Mouse (Mus musculus): ENCODE measurements around the gene Mvp. TPM values are rescaled to one million over a fixed set of nuclear protein-coding genes. Genes with fewer than 3 reads are reported as not detected.

Mvp gene
- polyA plus RNA-seq, 1 experiment from 2014 or later = 3.1 TPM

DNA sequence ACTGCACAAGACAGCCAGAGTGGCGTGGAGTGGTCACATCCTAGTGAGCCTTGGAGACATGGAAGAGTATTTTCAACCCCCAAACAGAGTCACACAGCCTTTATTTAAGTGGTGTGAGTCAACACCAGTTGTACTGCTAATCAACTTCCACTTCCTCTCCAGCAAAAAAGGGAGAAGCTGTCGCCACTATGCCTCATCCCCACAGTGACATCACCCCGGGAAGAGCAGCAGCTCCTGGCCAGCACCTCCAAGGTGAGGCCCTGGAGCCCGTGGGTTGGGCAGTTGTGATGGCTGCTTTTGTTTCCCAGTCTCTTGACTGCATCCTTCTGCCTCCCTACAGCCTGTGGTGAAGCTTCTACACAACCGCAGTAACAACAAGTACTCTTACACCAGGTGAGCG, 73.2 kb downstream of the Mvp start:
- DNase-seq (no peak), ATAC-seq (ENCODE audit: low FRiP score, low TSS enrichment) (no peak)
- Histone ChIP-seq H3K4me3 (replicated peaks; ENCODE audit: low read depth, low read length) (no peak overlapping the region), H3K9ac (replicated peaks; ENCODE audit: low read length) (no peak overlapping the region), H3K9me3 (ENCODE audit: control insufficient read depth, low read length) (no peaks in the 10 kb centered on the region), H3K27me3 (ENCODE audit: control insufficient read depth, insufficient read depth, low read length) (no peaks in the 10 kb centered on the region), H3K4me2 (ENCODE audit: low read length) (no peak overlapping the region), H3K4me1 (ENCODE audit: control insufficient read depth, insufficient read depth, low read length) (no peaks in the 10 kb centered on the region), H3K36me3 (ENCODE audit: control insufficient read depth, insufficient read depth, low read length) (peaks cover 45% of the 10 kb centered on the region), H3K27ac (replicated peaks; ENCODE audit: low read depth, low read length) (no peak overlapping the region)
- WGBS = 61% methylated on average over 6 of the region's 6 CpGs

Small RNA genes lying within 50 kb of the gene (microRNA-seq; reads per million reads assigned to microRNA genes)
- gene Gm44343 = not detected

Other genes starting within 250 kb of the Mvp start
- gene Gdpd3, start 248.3 kb downstream of the Mvp start, polyA plus RNA-seq (2014; fragmentation: Nextera tagmentation; extraction: Ambion mirVana) = 2.0 and 3.4 TPM in 2 replicates
- gene Ypel3, start 237.7 kb downstream of the Mvp start, polyA plus RNA-seq (2014; fragmentation: Nextera tagmentation; extraction: Ambion mirVana) = 218 and 255 TPM in 2 replicates
- 0.22 and 0.24 TPM in 2 replicates for gene Tbx6, start 233.1 kb downstream of the Mvp start, polyA plus RNA-seq (2014; fragmentation: Nextera tagmentation; extraction: Ambion mirVana)
- 210 and 212 TPM in 2 replicates for gene Ppp4c, start 222.1 kb downstream of the Mvp start, polyA plus RNA-seq (2014; fragmentation: Nextera tagmentation; extraction: Ambion mirVana)
- gene Fam57b, start 217.0 kb downstream of the Mvp start, polyA plus RNA-seq (2014; fragmentation: Nextera tagmentation; extraction: Ambion mirVana) = 51.6 and 72.4 TPM in 2 replicates
- not detected in 2 replicates for gene 4930451I11Rik, start 183.0 kb downstream of the Mvp start, polyA plus RNA-seq (2014; fragmentation: Nextera tagmentation; extraction: Ambion mirVana)
- gene Doc2a, start 167.2 kb downstream of the Mvp start, polyA plus RNA-seq (2014; fragmentation: Nextera tagmentation; extraction: Ambion mirVana) = 9.7 and 15.3 TPM in 2 replicates
- gene Hirip3, start 152.6 kb downstream of the Mvp start, polyA plus RNA-seq (2014; fragmentation: Nextera tagmentation; extraction: Ambion mirVana) = 8.0 and 12.8 TPM in 2 replicates
- gene Ino80e, start 152.2 kb downstream of the Mvp start, polyA plus RNA-seq (2014; fragmentation: Nextera tagmentation; extraction: Ambion mirVana) = 93.5 and 95.8 TPM in 2 replicates
- 39.0 and 39.5 TPM in 2 replicates for gene Taok2, start 129.9 kb downstream of the Mvp start, polyA plus RNA-seq (2014; fragmentation: Nextera tagmentation; extraction: Ambion mirVana)
- gene Tmem219, start 91.7 kb downstream of the Mvp start, polyA plus RNA-seq (2014; fragmentation: Nextera tagmentation; extraction: Ambion mirVana) = 29.2 and 34.9 TPM in 2 replicates
- gene Kctd13, start 85.7 kb downstream of the Mvp start, polyA plus RNA-seq (2014; fragmentation: Nextera tagmentation; extraction: Ambion mirVana) = 98.6 and 106 TPM in 2 replicates
- 6.5 and 7.0 TPM in 2 replicates for gene Asphd1, start 65.0 kb downstream of the Mvp start, polyA plus RNA-seq (2014; fragmentation: Nextera tagmentation; extraction: Ambion mirVana)
- 59.1 and 66.9 TPM in 2 replicates for gene Sez6l2, start 64.1 kb downstream of the Mvp start, polyA plus RNA-seq (2014; fragmentation: Nextera tagmentation; extraction: Ambion mirVana)
- 101 and 106 TPM in 2 replicates for gene Cdipt, start 38.7 kb downstream of the Mvp start, polyA plus RNA-seq (2014; fragmentation: Nextera tagmentation; extraction: Ambion mirVana)
- gene Cdiptos, start 38.5 kb downstream of the Mvp start, polyA plus RNA-seq (2014; fragmentation: Nextera tagmentation; extraction: Ambion mirVana) = 1.1 and 1.3 TPM in 2 replicates
- gene Pagr1b, start 1.9 kb upstream of the Mvp start, polyA plus RNA-seq (2014; fragmentation: Nextera tagmentation; extraction: Ambion mirVana) = not detected in 2 replicates
- 21.2 and 38.3 TPM in 2 replicates for gene Pagr1a, start 2.7 kb upstream of the Mvp start, polyA plus RNA-seq (2014; fragmentation: Nextera tagmentation; extraction: Ambion mirVana)
- gene Gm42742, start 6.5 kb upstream of the Mvp start, polyA plus RNA-seq (2014; fragmentation: Nextera tagmentation; extraction: Ambion mirVana) = 53.4 and 64.6 TPM in 2 replicates
- 21.8 and 28.9 TPM in 2 replicates for gene Prrt2, start 6.6 kb upstream of the Mvp start, polyA plus RNA-seq (2014; fragmentation: Nextera tagmentation; extraction: Ambion mirVana)
- 68.3 and 80.8 TPM in 2 replicates for gene Maz, start 12.4 kb upstream of the Mvp start, polyA plus RNA-seq (2014; fragmentation: Nextera tagmentation; extraction: Ambion mirVana)
- gene Kif22, start 27.9 kb upstream of the Mvp start, polyA plus RNA-seq (2014; fragmentation: Nextera tagmentation; extraction: Ambion mirVana) = 18.9 and 30.2 TPM in 2 replicates
- gene Zg16, start 72.7 kb upstream of the Mvp start, polyA plus RNA-seq (2014; fragmentation: Nextera tagmentation; extraction: Ambion mirVana) = not detected in 2 replicates
- 0.84 and 2.2 TPM in 2 replicates for gene AI467606, start 76.7 kb upstream of the Mvp start, polyA plus RNA-seq (2014; fragmentation: Nextera tagmentation; extraction: Ambion mirVana)
- gene Qprt, start 107.6 kb upstream of the Mvp start, polyA plus RNA-seq (2014; fragmentation: Nextera tagmentation; extraction: Ambion mirVana) = 0.11 and 0.67 TPM in 2 replicates
- not detected in 2 replicates for gene Spn, start 123.2 kb upstream of the Mvp start, polyA plus RNA-seq (2014; fragmentation: Nextera tagmentation; extraction: Ambion mirVana)
- gene Cd2bp2, start 181.4 kb upstream of the Mvp start, polyA plus RNA-seq (2014; fragmentation: Nextera tagmentation; extraction: Ambion mirVana) = 59.5 and 81.1 TPM in 2 replicates
- 24.6 and 27.6 TPM in 2 replicates for gene Tbc1d10b, start 193.8 kb upstream of the Mvp start, polyA plus RNA-seq (2014; fragmentation: Nextera tagmentation; extraction: Ambion mirVana)
- 4.3 and 4.5 TPM in 2 replicates for gene Mylpf, start 194.3 kb upstream of the Mvp start, polyA plus RNA-seq (2014; fragmentation: Nextera tagmentation; extraction: Ambion mirVana)
- 31.9 and 39.7 TPM in 2 replicates for gene Zfp553, start 218.4 kb upstream of the Mvp start, polyA plus RNA-seq (2014; fragmentation: Nextera tagmentation; extraction: Ambion mirVana)
- 11.6 and 13.6 TPM in 2 replicates for gene Sept1, start 218.5 kb upstream of the Mvp start, polyA plus RNA-seq (2014; fragmentation: Nextera tagmentation; extraction: Ambion mirVana)
- gene Zfp771, start 229.7 kb upstream of the Mvp start, polyA plus RNA-seq (2014; fragmentation: Nextera tagmentation; extraction: Ambion mirVana) = 55.2 and 71.2 TPM in 2 replicates
- 125 and 134 TPM in 2 replicates for gene Dctpp1, start 246.1 kb upstream of the Mvp start, polyA plus RNA-seq (2014; fragmentation: Nextera tagmentation; extraction: Ambion mirVana)

All from midbrain, embryonic 14.5 days (tissue).